Mouse (Mus musculus): ENCODE measurements at regions not wholly inside any gene's neighbourhood (a gene's known extent, or its start where the extent isn't known, plus 50 kb on each side); places are given as distances from the start of the nearest gene placed in this dataset.

DNA sequence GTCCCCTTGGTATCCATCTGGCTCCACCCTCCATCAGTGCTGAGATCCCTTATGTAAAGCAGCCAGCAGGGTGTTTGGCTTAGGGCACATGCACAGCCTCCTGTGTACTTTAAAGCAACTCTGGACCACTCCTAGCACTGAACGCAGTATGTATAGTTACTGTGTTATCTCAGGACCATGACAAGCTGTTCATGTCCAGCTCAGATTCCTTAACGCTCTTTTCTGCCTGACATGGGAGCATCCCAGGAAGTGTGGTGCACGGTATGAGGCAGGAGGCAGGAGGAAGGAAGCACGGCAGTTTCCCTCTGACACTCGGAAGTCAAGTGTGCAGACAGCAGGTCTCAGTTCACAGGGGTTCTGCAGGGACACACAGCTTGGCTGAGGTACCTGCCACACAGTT, 163.1 kb upstream of the Msx2 start:
- Histone ChIP-seq H3K27ac (ENCODE audit: low read depth, low read length) (no peak overlapping the region), H3K9me3 (ENCODE audit: control insufficient read depth) (no peaks in the 10 kb centered on the region), H3K27me3 (replicated peaks; ENCODE audit: control insufficient read depth, insufficient read depth, low read length) (no peaks in the 10 kb centered on the region), H3K36me3 (ENCODE audit: control insufficient read depth, insufficient read depth) (no peaks in the 10 kb centered on the region), H3K4me3 (ENCODE audit: low read depth, low read length) (no peak overlapping the region), H3K9ac (ENCODE audit: low read depth, low read length) (no peak overlapping the region), H3K4me1 (replicated peaks; ENCODE audit: control insufficient read depth, insufficient read depth, low read length) (no peaks in the 10 kb centered on the region), H3K4me2 (replicated peaks; ENCODE audit: low read depth) (no peak overlapping the region)
- TF ChIP-seq CTCF (IDR thresholded peaks at IDR 0.05; ENCODE audit: low read depth): no peak
- 64% methylated on average over 5 of the region's 5 CpGs for WGBS
- ATAC-seq: no peak

DNA sequence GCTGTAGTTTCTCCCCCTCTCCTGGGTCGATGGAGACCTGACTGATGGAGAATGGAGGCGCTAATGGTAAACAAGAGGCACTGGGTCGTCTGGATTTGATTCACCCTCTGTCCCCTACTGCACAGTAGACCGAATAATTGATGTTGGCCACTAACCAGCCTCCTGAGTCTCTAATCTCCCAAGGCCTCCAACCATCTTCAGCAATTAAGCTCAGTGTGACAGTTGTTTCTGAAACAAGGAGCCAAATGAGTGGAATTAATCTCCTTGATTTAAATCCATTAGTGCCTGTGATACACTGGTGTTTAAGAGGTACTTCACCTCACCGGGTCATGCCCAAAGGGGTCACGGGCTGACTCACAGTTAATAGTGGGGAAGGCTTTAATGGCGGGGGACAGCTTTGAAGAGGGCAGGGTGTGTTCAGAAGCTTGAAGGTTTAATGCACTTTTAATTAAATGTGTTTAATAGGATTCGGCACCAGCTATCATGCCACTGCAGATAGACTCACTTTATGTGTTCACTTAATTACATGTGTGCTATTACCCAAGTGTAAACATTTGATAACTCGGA, 161.8 kb upstream of the Msx2 start:
- TF ChIP-seq CTCF (IDR thresholded peaks at IDR 0.05; ENCODE audit: low read depth): no peak
- Histone ChIP-seq H3K36me3 (ENCODE audit: control insufficient read depth, insufficient read depth) (no peaks in the 10 kb centered on the region), H3K4me2 (replicated peaks; ENCODE audit: low read depth) (no peak overlapping the region), H3K4me1 (replicated peaks; ENCODE audit: control insufficient read depth, insufficient read depth, low read length) (no peaks in the 10 kb centered on the region), H3K9me3 (ENCODE audit: control insufficient read depth) (no peaks in the 10 kb centered on the region), H3K9ac (ENCODE audit: low read depth, low read length) (no peak overlapping the region), H3K27me3 (replicated peaks; ENCODE audit: control insufficient read depth, insufficient read depth, low read length) (no peaks in the 10 kb centered on the region), H3K4me3 (ENCODE audit: low read depth, low read length) (no peak overlapping the region), H3K27ac (ENCODE audit: low read depth, low read length) (no peak overlapping the region)
- 62% methylated on average over 9 of the region's 9 CpGs for WGBS
- no peak for ATAC-seq

DNA sequence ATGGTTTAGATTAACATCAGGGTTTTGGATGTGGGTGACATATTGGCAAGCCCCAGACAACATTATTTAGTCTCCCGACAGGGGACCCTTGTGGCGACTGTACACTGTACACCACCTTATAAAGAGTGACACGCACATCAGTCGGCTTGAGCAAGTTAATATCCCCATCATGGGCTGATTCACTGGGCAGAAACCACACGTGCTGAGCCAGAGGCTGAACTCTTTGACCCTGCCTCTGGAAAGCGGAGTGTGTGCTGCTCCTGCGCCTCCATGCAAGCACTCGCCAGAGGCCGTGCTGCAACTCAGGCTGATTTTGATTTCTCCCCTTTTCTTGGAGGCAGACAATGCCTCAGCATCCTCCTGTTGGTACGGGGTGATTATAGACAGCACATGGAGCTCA, 125.2 kb upstream of the Msx2 start:
- Histone ChIP-seq H3K27ac (ENCODE audit: low read depth, low read length) (no peak overlapping the region), H3K27me3 (replicated peaks; ENCODE audit: control insufficient read depth, insufficient read depth, low read length) (no peaks in the 10 kb centered on the region), H3K36me3 (ENCODE audit: control insufficient read depth, insufficient read depth) (no peaks in the 10 kb centered on the region), H3K4me2 (replicated peaks; ENCODE audit: low read depth) (no peak overlapping the region), H3K4me1 (replicated peaks; ENCODE audit: control insufficient read depth, insufficient read depth, low read length) (no peaks in the 10 kb centered on the region), H3K9ac (ENCODE audit: low read depth, low read length) (no peak overlapping the region), H3K9me3 (ENCODE audit: control insufficient read depth) (no peaks in the 10 kb centered on the region), H3K4me3 (ENCODE audit: low read depth, low read length) (no peak overlapping the region)
- ATAC-seq: no peak
- TF ChIP-seq CTCF (IDR thresholded peaks at IDR 0.05; ENCODE audit: low read depth): no peak
- WGBS: 72% methylated on average over 10 of the region's 10 CpGs

DNA sequence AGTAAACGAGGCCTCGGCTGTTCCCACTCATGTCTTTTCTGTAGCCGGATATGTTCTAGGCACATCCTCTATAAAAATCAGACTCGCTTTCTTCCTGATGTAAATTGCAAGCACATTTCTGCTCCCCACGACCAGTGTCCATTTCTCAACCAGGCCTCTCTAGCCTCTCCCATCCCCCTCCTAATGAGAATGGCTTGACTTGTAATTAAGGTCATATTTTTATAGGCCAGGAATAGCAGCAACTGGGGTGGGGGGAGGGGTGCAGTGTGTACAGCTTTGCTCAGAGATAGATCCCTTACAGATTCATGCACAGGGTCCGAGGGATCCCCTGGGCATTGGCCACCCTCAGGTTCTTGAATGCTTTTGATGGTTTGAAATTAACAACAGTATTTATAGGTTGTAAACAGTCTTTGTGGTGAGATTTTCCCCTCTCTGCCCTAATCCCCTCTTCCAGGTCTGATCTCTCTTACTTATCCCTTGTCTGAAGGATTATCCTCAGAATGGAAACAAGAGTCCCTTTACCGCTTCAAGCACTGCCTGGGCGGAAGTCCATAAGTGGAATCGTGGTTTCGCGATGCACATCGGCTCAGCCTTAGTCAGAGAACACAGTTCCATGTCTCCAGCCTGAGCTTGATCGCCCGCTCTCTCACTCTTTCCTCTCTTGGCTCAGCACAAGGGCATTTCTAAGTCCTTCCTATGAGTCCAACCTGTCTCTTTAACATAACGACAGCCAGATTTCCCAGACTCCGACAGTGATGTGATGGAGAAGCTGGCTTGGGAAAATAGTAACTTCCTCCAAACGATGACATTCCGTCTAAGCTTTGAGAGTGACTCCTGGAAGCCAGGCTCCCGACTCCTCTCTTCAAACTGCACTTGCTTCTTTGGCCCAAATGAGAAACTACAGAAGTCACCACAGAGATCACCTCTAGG, 124.3 kb upstream of the Msx2 start:
- TF ChIP-seq CTCF (IDR thresholded peaks at IDR 0.05; ENCODE audit: low read depth): no peak
- 80% methylated on average over 19 of the region's 19 CpGs for WGBS

DNA sequence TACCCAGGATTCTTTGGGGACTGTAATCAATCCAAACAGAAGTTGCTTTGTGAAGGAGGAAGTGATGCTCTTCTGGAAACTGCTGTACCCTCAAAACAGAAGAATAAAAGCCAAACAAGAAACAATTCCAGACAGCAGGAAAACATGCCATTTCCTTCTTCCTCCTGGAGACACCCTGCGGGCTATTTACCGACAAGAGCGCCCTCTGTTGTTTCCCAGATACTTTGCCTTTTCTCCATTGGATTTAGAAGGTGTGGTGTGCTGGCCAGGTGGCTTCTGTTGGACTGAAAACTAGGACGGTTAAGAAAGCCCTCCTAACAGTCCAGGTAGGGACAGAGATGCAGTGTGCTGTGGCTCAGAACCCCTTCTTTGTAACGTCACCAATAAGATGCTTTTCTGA, 119.9 kb upstream of the Msx2 start:
- Histone ChIP-seq H3K4me3 (ENCODE audit: low read depth, low read length) (no peak overlapping the region), H3K9ac (ENCODE audit: low read depth, low read length) (no peak overlapping the region), H3K27ac (ENCODE audit: low read depth, low read length) (no peak overlapping the region), H3K9me3 (ENCODE audit: control insufficient read depth) (no peaks in the 10 kb centered on the region), H3K36me3 (ENCODE audit: control insufficient read depth, insufficient read depth) (no peaks in the 10 kb centered on the region), H3K4me1 (replicated peaks; ENCODE audit: control insufficient read depth, insufficient read depth, low read length) (no peaks in the 10 kb centered on the region), H3K27me3 (replicated peaks; ENCODE audit: control insufficient read depth, insufficient read depth, low read length) (no peaks in the 10 kb centered on the region), H3K4me2 (replicated peaks; ENCODE audit: low read depth) (no peak overlapping the region)
- 8% methylated on average over 5 of the region's 5 CpGs for WGBS
- no peak for ATAC-seq
- peak; percentile 57 for TF ChIP-seq CTCF (IDR thresholded peaks at IDR 0.05; ENCODE audit: low read depth)

More for the DNA sequence above, 124.3 kb upstream of the Msx2 start:
- Histone ChIP-seq H3K4me2 (replicated peaks; ENCODE audit: low read depth) (no peak overlapping the region), H3K4me3 (ENCODE audit: low read depth, low read length) (no peak overlapping the region), H3K4me1 (replicated peaks; ENCODE audit: control insufficient read depth, insufficient read depth, low read length) (no peaks in the 10 kb centered on the region), H3K36me3 (ENCODE audit: control insufficient read depth, insufficient read depth) (no peaks in the 10 kb centered on the region), H3K27ac (ENCODE audit: low read depth, low read length) (no peak overlapping the region), H3K9ac (ENCODE audit: low read depth, low read length) (no peak overlapping the region), H3K9me3 (ENCODE audit: control insufficient read depth) (no peaks in the 10 kb centered on the region), H3K27me3 (replicated peaks; ENCODE audit: control insufficient read depth, insufficient read depth, low read length) (no peaks in the 10 kb centered on the region)
- no peak for ATAC-seq

DNA sequence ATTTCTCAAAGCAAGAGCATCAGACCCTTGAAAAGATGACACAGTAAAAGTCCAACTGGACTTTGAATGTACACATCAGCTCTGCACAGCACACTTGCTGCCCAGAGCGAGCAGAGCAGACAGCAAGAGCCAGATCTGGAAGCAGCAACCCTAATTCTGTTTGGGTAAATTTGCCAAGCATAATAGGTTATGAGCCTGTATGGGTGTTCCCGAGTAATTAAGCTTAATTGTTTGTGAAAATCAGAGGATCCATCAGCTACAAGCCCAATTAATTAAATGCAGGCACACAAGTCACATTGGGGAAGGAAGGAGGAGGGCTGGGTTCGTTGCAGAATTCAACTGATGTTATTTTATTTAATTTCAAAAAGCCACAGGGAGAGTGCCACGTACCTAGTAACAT, 113.9 kb upstream of the Msx2 start:
- H3K27me3 ChIP-seq (replicated peaks; ENCODE audit: control insufficient read depth, insufficient read depth, low read length): no peaks in the 10 kb centered on the region
- 73% methylated on average over 4 of the region's 4 CpGs for WGBS
- TF ChIP-seq CTCF (IDR thresholded peaks at IDR 0.05; ENCODE audit: low read depth): no peak
- H3K27ac ChIP-seq (ENCODE audit: low read depth, low read length): no peak overlapping the region
- H3K4me2 ChIP-seq (replicated peaks; ENCODE audit: low read depth): no peak overlapping the region
- H3K36me3 ChIP-seq (ENCODE audit: control insufficient read depth, insufficient read depth): no peaks in the 10 kb centered on the region
- H3K4me1 ChIP-seq (replicated peaks; ENCODE audit: control insufficient read depth, insufficient read depth, low read length): no peaks in the 10 kb centered on the region
- H3K9me3 ChIP-seq (ENCODE audit: control insufficient read depth): no peaks in the 10 kb centered on the region
- ATAC-seq: no peak
- H3K4me3 ChIP-seq (ENCODE audit: low read depth, low read length): no peak overlapping the region
- no peak overlapping the region for H3K9ac ChIP-seq (ENCODE audit: low read depth, low read length)
